In genomic region chr15:14951246-14951645, GRCm38 (mm10) we compare ENCODE assay signal across 15 mouse cellular contexts.
DNase-seq lines count a peak whose midpoint lies in the region.
"Had no signal": no experiment of that assay in that cellular context is flagged by ENCODE, and none has a peak within 500 bp of the region (broad histone marks: within the 10 kb centered on the region; RNA-seq: fewer than 3 reads in every experiment).

No protein-coding gene starts in this region.

- peak; percentile 46 to 49 for DNase-seq in cerebellum, postnatal 14 days
- DNase-seq in cerebellum, adult 11 months, result no peak
- peak; percentile 12 to 33 for DNase-seq in layer of hippocampus, postnatal 10 days (ENCODE audit: low spot score in 2 of 2)
- no peak for DNase-seq in layer of hippocampus, adult 11-12 months (ENCODE audit: low spot score)
- peak; percentile 13 to 17 for DNase-seq in right cerebral cortex, postnatal 10 days (ENCODE audit: low spot score in 2 of 2)
- no peak for DNase-seq in right cerebral cortex, postnatal 25 days
- DNase-seq: adrenal gland, postnatal 10 days; adrenal gland, postnatal 36 days; B cell, adult 2 months; cerebellum, adult 8-10 months; cerebellum, postnatal 25 days; gastrocnemius, postnatal 10 days; gastrocnemius, postnatal 36 days; heart, postnatal 10 days; heart, postnatal 36 days had no signal

Comparison
In these comparisons a context has a peak if more than half of its experiments do, and no peak if none do; other contexts are left out.
1. DNase-seq: peak in cerebellum, postnatal 14 days (2 of 2), layer of hippocampus, postnatal 10 days (2 of 2) and right cerebral cortex, postnatal 10 days (2 of 2); none in cerebellum, adult 11 months (single experiment), layer of hippocampus, adult 11-12 months (single experiment) and right cerebral cortex, postnatal 25 days (single experiment).